Mouse (Mus musculus): ENCODE data around the gene Kbtbd8. TPM values are rescaled to one million over a fixed set of nuclear protein-coding genes. Genes with fewer than 3 reads are reported as not detected.

The Kbtbd8 gene
- polyA plus RNA-seq, 1 experiment = 25.1 TPM

- TF ChIP-seq POLR2A (IDR thresholded peaks at IDR 0.05; ENCODE audit: insufficient read depth, low read length) (no peak), EP300 (IDR thresholded peaks at IDR 0.05; ENCODE audit: insufficient read depth, low read depth, low read length) (no peak), CTCF (IDR thresholded peaks at IDR 0.05; ENCODE audit: low read depth, low read length) (no peak)
- Histone ChIP-seq H3K27me3 (ENCODE audit: control insufficient read depth, insufficient read depth, low read length, poor library complexity, severe bottlenecking) (no peaks in the 10 kb centered on the region), H3K4me3 (ENCODE audit: low read depth, low read length) (no peak overlapping the region), H3K9ac (ENCODE audit: low read depth, poor library complexity, severe bottlenecking) (no peak overlapping the region), H3K36me3 (ENCODE audit: control insufficient read depth, insufficient read depth, low read length, poor library complexity, severe bottlenecking) (no peaks in the 10 kb centered on the region), H3K9me3 (replicated peaks; ENCODE audit: control insufficient read depth, insufficient read depth, low read length, poor library complexity, severe bottlenecking) (no peaks in the 10 kb centered on the region), H3K27ac (ENCODE audit: insufficient read depth, low read length) (no peak overlapping the region), H3K4me1 (ENCODE audit: control insufficient read depth, insufficient read depth, low read length) (no peaks in the 10 kb centered on the region)
Observed at GRCm38 (mm10) chr6:95165630-95166029, 48.6 kb downstream of the Kbtbd8 start.

- no peak overlapping the region for H3K9ac ChIP-seq (ENCODE audit: low read depth, poor library complexity, severe bottlenecking)
- no peaks in the 10 kb centered on the region for H3K36me3 ChIP-seq (ENCODE audit: control insufficient read depth, insufficient read depth, low read length, poor library complexity, severe bottlenecking)
- no peak for TF ChIP-seq POLR2A (IDR thresholded peaks at IDR 0.05; ENCODE audit: insufficient read depth, low read length)
- no peak for TF ChIP-seq CTCF (IDR thresholded peaks at IDR 0.05; ENCODE audit: low read depth, low read length)
- TF ChIP-seq EP300 (IDR thresholded peaks at IDR 0.05; ENCODE audit: insufficient read depth, low read depth, low read length) = no peak
- no peaks in the 10 kb centered on the region for H3K4me1 ChIP-seq (ENCODE audit: control insufficient read depth, insufficient read depth, low read length)
- no peaks in the 10 kb centered on the region for H3K27me3 ChIP-seq (ENCODE audit: control insufficient read depth, insufficient read depth, low read length, poor library complexity, severe bottlenecking)
- H3K9me3 ChIP-seq (replicated peaks; ENCODE audit: control insufficient read depth, insufficient read depth, low read length, poor library complexity, severe bottlenecking) = no peaks in the 10 kb centered on the region
- no peak overlapping the region for H3K27ac ChIP-seq (ENCODE audit: insufficient read depth, low read length)
- no peak overlapping the region for H3K4me3 ChIP-seq (ENCODE audit: low read depth, low read length)
Observed at GRCm38 (mm10) chr6:95167668-95168227, 50.7 kb downstream of the Kbtbd8 start.

GRCm38 (mm10) chr6:95169411-95169810 is 52.4 kb downstream of the Kbtbd8 start:
- Histone ChIP-seq H3K36me3 (ENCODE audit: control insufficient read depth, insufficient read depth, low read length, poor library complexity, severe bottlenecking) (no peaks in the 10 kb centered on the region), H3K27ac (ENCODE audit: insufficient read depth, low read length) (no peak overlapping the region), H3K27me3 (ENCODE audit: control insufficient read depth, insufficient read depth, low read length, poor library complexity, severe bottlenecking) (no peaks in the 10 kb centered on the region), H3K9ac (ENCODE audit: low read depth, poor library complexity, severe bottlenecking) (no peak overlapping the region), H3K4me3 (ENCODE audit: low read depth, low read length) (no peak overlapping the region), H3K4me1 (ENCODE audit: control insufficient read depth, insufficient read depth, low read length) (no peaks in the 10 kb centered on the region), H3K9me3 (replicated peaks; ENCODE audit: control insufficient read depth, insufficient read depth, low read length, poor library complexity, severe bottlenecking) (no peaks in the 10 kb centered on the region)
- no peak for TF ChIP-seq POLR2A (IDR thresholded peaks at IDR 0.05; ENCODE audit: insufficient read depth, low read length)
- no peak for TF ChIP-seq CTCF (IDR thresholded peaks at IDR 0.05; ENCODE audit: low read depth, low read length)
- no peak for TF ChIP-seq EP300 (IDR thresholded peaks at IDR 0.05; ENCODE audit: insufficient read depth, low read depth, low read length)

- Histone ChIP-seq H3K27me3 (ENCODE audit: control insufficient read depth, insufficient read depth, low read length, poor library complexity, severe bottlenecking) (no peaks in the 10 kb centered on the region), H3K4me1 (ENCODE audit: control insufficient read depth, insufficient read depth, low read length) (no peaks in the 10 kb centered on the region), H3K4me3 (ENCODE audit: low read depth, low read length) (no peak overlapping the region), H3K9me3 (replicated peaks; ENCODE audit: control insufficient read depth, insufficient read depth, low read length, poor library complexity, severe bottlenecking) (no peaks in the 10 kb centered on the region), H3K9ac (ENCODE audit: low read depth, poor library complexity, severe bottlenecking) (no peak overlapping the region), H3K27ac (ENCODE audit: insufficient read depth, low read length) (no peak overlapping the region), H3K36me3 (ENCODE audit: control insufficient read depth, insufficient read depth, low read length, poor library complexity, severe bottlenecking) (no peaks in the 10 kb centered on the region)
- TF ChIP-seq CTCF (IDR thresholded peaks at IDR 0.05; ENCODE audit: low read depth, low read length) (no peak), EP300 (IDR thresholded peaks at IDR 0.05; ENCODE audit: insufficient read depth, low read depth, low read length) (no peak), POLR2A (IDR thresholded peaks at IDR 0.05; ENCODE audit: insufficient read depth, low read length) (no peak)
Observed at GRCm38 (mm10) chr6:95174311-95175143, 57.5 kb downstream of the Kbtbd8 start.

Other genes starting within 250 kb of the Kbtbd8 start
- gene Gm10234, start 204.9 kb downstream of the Kbtbd8 start, polyA plus RNA-seq (2011; ENCODE audit: insufficient read depth, insufficient read length, low read depth, missing spikeins) = not detected in 2 replicates